Mouse (Mus musculus) embryo, embryonic 11 days (tissue): ENCODE results near the gene Ubac2.
A peak's percentile ranks its signal among the peaks of the same experiment; 100 is the strongest.

Source experiments
- DNase-seq: peaks from one replicate; pipeline ENCODE4 v3.0.0-alpha.2; 2015

The Ubac2 gene

DNA sequence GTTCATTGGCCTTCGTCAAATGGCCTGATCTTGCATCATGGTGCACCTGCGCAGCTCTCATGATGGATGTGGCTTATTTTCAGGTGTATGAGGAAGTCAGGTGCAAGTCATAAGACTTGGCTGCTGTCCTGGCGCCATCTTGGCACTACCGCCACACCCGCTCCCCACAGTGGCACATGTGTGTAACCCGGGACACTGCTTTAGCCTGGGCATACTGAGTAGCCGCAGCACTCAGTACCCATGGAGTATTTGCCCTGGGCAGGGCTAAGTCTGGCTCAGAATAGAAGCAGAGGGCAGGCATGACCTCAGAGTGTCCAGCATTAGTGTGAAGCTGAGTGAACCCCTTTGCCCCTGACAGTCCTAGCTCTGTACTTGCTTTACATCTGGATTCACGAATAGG is 49.0 kb downstream of the Ubac2 start:
- DNase-seq: no peak

DNA sequence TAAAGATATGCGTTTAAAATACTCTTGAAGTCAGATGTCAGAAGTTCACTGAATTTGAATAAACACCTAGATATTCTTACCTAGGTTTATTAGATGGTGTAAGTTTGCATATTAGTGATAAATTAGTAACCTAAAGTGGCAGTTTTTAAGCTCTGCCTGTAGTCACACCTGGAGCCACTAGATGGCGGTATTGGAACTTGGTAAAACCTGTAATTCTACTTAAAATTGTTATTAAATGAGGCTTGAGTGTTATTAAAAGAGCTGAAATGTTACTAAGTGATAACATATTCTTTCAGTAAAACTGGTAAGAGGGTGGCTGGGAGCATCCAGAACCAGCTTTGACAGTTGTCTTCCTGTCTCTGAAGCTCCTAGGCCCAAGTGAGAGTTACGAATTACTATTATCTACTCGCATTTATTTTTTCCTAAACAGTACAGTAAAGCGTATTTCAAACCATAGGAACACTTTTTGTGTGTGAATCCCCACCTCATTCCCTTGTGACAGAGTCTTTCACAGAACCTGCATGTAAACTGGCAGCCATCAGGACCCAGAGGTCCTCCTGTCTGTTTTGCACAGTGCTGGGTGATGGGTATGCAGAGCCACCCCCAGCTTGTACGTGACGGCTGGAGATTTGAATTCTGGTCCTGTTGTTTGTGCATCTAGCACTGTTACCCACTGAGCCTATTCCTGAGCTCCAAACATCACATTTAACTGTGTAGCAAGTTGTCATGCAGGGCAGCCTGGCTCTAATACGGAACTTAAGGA is 50.1 kb downstream of the Ubac2 start:
- DNase-seq: peak; percentile 83

DNA sequence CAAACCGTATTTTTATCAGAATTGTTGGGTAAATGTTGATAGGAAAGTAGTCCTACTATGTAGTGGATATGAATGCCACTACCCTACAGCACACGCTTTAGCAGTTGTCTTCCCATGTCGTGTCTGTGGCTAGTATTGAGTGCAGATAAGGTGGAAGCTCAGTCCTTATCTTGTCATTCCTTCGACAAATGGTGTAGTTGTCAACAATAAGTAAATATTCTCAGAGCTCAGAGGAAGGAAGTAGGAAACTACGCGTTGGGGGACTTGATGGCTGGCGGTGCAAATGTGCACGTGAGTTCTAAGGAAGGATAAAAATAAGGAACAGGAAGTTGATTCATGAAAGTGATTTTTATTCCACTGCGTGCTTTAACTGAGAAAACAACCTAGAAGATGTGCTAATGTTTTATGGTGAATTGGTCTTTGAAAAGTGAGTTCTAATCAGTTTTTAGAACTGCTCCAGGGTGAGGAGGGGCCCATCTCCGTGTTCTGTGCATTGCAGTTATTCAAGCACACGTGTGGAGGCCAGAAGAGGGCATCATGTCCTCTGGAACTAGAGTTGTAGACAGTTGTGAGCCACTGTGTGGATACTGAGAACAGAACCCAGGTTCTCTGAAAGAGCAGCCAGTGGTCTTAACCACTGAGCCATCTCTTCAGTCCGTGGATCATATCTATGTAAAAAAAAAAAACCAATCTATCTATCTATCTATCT is 51.0 kb downstream of the Ubac2 start:
- DNase-seq: no peak

DNA sequence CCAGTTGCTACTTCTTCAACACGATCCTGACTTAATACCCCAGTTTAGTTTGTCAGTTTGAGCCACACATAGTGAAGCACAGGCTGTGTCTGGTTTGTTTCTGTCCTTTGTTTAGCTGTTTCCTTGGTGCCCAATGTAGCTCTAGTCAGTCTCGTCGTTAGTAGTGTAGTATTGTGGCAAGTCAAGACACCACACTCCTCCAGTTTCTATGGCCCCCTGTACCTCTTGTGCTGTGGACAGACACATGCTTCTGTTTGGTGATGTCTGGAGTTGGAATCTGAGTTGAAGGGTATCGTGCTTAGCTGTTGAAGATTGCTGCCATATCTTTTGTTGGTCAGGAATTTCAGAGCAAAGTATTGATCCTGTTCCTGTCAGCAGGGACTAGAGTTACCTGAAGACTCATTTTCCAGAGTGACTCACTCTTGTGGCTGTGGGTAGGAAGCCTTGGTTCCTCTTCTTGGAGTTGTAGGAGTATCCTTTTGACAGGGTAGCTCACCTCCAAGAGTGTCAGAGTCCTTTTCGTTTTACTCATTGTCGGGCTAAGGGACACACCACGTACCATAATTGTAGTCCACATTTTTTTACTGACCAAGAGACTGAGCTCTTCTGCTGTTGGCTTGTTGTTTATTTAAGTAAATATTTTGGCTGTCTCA is 52.4 kb downstream of the Ubac2 start:
- no peak for DNase-seq

DNA sequence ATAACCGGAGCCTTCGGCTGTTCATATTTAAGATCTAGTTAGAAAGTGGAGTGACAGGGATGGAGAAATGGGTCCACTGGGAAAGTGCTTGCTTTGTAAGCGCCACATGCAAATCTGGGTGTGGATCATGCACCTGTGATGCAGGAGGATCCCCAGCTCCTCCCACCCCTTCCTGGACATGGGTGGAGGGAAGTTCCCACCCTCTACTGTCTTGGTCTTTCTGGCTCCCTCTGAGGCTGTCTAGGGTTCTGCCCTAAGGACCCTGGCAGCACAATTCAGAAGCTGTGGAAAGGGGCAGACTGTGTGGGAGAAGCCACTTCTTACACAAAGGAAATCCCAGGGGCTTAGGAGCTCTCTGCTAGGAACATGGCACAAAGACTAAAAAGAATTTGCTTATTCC is 53.2 kb downstream of the Ubac2 start:
- no peak for DNase-seq

DNA sequence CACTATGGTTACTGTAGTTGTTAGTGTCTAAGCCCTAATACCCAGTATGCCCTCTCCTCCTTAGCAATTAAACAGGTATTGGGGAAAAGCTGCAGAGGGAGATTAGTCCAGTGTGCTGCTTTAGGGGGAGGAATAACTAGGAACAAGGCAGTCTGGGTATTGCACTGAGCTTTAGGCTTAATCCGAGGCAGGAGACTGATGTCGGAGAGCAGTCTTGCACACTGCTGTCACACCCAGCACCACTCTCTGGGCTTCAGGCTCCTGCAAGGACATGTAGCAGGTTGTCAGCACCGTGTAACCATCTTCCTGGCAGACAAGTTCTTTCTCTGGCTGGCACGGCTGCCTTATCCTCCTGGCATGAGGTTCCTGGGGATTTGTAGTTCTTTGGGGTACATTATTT is 53.8 kb downstream of the Ubac2 start:
- no peak for DNase-seq

DNA sequence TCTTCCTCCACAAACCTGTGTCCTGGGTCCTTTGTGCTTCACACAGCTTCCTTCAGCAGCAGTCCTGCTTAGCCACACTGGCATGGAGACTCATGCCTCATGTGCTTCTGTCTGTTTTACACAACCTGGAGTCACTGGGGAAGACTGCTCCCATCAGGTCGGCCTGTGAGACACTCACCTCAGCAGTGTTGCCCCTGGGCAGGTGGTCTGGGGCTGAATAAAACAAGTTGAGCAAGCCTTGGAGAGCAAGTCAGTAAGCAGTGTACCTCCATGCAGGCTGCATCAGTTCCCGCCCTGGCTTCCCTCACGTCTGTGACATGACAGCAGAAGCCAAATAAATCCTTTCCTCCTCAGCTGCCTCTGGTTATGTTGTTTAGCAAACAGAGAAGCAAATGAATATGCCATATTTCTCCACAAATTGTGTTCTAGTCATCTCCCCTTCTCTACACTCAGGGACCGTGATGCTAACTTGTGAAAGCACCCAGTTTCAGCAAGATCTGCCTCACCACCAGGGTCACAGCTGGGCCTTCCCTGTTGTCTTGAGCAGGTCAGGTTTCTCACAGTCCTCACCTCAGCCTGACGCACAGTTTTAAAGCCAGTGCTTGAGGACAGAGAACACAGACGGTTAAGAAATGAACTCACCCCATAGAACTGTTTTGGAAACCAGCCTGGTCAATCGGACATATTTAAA is 55.6 kb downstream of the Ubac2 start:
- no peak for DNase-seq

DNA sequence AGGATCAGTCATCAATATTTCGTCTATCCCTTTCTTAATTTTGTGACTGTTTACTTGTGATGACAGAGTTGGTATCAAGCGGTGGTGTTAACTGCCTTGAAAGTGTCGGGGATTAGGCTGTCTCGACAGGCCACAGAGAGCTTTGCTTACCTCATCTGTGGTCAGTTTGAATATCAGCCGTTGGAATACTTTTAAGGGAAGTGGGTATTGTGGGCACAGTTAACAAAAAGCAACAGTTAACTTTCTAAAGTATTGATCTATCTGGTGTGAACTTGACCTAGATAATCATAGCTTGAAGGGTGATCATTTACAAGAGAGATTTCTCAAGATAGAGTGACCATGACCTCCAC is 56.2 kb downstream of the Ubac2 start:
- no peak for DNase-seq

DNA sequence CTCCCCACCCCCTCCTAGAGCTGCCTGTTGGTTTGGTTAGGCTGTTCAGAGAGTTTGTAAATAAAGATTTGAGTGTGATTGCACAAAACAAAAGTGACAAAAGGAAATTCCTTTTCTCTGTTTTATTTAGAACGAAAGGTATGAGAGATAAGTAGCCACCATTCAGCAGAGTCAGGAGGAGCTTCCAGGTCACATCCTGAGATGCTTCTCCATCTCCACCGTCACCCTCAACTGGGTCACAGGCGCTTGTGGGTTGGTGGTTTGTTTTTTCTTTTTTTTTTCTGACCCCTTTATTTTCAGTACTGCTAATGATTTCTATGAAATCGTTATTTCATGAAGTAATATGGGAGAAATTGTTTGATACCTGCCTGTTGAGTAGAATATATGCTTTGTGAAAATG is 57.9 kb downstream of the Ubac2 start:
- DNase-seq: no peak

DNA sequence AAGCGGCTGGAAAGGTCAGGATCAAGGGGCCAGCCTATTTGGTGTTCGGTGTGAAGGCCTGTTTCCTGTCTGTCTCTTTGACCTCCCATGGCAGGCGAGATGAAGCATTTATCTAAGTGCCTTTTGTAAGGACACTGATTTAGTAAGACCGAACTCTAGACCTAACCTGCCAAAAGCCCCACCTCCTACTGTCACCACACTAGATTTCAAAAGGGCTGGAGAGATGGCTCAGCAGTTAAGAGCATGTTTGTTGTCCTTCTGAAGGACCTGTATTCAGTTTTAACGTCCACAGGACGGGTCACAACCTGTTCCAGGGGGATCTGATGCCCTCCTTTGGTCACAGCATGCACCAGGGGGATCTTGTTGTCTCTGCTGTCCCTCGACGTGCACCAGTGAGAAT is 58.4 kb downstream of the Ubac2 start:
- DNase-seq: no peak

DNA sequence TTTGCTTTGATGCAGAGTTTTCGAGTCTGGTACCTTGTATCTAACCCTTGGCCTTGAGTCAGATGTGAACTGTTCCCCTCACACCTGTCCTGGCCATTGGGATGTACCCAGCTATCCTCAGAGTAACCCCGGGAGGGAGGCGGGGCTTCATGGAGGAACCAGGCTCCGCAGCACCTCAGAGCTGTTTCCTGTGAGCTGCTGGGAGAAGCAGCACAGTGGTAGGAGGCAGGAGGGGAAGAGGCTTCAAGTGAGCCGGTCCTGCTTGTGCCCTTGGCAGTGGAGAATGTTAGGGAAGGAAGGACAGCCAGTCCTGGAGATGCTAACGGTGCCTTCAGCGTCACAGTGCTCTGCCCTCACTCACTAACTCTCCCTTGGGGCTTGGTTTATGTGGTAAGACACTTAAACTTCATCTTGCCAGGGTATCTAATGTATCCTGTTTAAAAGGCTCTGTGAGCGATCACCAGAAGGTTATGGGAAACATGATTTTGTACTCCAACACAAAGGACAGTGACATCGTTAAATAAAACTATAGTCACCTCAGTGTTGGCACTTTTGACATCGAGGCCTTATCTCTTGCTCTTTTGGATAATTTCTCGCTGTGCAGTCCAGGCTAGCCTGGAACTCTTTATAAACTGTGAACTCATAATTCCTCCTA is 59.3 kb downstream of the Ubac2 start:
- DNase-seq: no peak

DNA sequence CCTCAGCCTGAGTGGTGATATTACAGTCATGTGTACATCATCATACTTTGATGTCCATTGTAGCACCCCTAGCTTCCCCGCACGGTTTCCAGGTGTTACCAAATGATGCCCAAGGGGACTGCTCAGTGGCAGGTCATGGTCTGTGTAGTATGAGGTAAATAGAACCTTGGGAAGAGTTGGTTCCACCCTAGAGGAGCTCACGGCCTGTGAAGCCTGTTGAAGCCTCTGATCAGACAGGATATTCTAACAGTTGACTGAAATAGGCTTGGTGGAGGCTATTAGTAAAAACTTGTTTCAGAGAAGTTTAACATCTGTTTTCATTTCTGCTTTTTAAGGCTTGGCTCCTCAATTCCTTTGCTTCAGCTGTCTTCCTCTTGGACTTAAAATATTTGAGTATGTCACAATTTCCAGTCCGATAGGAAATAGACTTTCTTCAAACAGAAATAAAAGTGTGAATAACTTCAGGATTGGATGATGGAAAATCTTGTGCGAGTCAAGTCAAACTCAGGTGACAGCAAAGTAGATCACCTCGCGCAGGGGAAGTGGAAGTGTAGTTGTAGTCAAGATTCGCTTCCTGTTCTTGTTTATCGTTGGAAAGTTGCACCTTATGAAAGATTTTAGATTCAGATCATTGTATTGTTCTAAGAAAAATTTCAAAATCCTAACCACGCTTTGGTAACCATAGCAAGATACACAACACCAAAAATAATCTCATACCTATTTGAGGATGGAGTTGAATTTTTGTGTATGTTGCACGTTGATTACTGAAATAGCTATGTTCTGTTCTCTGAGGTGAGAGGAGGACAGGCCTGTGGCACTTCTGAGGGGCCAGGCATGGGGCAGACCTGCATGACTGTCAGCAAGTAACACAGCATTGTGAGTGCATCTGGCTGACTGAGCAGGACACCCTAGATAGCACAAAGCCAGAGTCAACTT is 60.1 kb downstream of the Ubac2 start:
- DNase-seq: no peak

DNA sequence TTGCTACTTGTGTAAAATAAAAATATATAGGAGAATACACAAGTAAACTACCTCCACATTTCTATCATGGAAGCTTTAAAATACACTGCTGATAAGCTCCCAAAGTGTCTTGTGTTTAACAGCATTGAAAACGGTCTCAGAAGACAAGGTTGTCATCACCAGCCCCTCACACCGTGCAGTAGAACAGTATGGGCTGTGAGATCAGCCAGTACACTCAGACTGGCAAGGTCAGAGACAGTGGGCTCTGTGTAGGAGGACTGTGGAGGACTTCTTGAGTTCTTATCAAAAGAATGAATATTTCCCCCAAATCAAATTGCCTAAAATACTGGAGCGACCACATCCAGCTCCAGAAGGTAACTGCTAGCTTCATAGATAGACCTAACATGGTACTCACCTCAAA is 61.2 kb downstream of the Ubac2 start:
- DNase-seq: no peak

DNA sequence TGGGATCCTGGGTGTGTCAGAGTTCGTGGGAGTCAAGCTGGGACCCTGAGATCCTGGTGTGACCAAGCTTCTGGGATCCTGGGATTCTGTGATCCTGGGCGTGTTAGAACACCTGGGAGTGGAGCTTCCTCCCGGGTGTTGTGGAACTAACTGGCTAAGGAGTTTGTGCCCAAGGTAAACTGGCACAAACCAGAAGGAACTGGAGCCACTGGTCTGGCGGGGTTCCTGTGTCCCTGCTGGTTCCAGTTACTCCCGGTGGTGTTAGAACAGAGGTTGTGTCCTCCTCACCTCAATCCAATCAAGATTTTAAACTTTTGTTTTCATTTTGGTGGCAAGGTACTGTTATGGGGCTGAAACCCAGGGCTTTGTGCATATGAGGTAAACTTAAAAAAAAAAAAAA is 67.7 kb downstream of the Ubac2 start:
- no peak for DNase-seq

DNA sequence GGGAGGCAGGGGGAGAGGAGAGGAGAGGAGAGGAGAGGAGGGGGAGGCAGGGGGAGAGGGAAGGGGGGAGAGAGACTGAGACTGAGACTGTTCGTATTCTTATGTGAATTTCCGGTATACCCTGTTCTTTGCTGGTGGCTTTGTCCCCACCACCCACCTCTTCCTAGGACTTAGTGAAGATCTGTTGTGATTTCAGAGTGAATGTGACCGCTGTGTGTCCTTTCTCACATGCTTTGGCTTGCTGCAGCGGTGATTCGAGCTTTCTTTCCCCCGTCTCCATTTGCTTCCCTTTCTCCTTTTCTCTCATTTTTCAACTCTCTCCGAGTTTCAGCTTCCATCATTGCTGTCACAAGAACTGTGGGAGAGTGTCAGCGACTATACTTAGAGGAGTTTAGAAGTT is 68.3 kb downstream of the Ubac2 start:
- DNase-seq: no peak

DNA sequence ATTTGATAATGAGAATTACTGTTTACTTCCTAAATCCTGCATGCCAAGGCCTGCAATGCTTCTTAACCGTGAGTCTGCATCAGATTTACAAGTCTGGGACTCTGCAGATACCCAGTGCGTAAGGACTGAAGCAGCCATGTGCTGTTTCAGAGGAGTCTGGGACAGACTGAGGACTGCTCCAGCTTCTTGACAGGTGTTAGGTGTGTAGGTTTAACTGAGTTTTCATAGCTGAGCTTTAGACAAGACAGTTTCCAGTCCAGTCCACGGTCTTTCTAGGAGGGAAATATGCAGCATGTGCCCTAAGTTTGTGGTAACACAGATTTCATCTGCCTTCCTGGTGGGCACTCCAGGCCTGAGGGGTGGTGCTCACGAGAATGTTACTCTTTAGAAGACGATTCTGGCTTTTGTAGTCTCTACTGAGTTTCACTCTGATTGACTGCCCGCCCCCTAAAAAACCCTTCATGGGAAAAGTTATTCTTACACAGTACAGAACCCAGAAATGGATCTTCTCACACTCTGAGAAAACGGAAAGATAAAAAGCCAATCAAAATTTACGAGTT is 68.9 kb downstream of the Ubac2 start:
- DNase-seq: no peak

DNA sequence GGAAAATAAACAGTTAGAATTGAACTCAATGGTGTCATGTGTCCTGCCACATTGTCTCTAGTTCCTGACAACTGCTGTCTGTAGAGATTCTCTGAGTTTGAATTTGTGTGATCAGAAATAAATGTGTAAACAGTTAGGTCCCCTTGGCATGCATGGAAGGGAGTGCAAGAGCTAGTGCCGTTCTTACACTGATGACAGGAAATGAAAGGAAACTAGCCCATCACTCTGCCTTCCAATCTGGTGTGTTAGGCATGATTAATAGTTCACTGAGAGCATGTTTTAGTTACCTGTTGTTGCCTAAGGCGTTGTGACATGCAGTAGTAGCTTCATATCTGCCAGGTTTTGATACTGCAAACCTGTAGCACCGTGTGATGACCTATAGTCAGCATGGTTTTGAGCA is 69.5 kb downstream of the Ubac2 start:
- no peak for DNase-seq

DNA sequence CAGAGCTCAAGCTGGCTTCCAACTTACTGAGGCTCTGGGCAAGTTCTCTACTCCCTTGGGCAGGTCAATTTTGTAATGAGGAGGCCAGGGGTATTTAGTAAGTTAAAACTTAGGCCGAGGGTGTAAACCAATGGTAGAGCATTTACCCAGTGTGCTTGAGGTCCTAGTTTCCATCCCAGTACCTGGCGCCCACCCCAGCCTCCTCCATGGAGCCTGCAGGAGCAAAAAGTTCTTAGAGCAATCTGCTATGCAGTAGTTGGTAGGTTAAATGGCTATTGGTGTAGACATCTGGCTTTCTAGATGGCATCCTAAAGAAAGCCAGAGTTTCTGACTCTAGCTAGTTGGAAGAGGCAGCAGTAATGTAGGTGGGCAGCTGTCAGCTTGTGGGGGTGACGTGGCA is 71.0 kb downstream of the Ubac2 start:
- DNase-seq: no peak

DNA sequence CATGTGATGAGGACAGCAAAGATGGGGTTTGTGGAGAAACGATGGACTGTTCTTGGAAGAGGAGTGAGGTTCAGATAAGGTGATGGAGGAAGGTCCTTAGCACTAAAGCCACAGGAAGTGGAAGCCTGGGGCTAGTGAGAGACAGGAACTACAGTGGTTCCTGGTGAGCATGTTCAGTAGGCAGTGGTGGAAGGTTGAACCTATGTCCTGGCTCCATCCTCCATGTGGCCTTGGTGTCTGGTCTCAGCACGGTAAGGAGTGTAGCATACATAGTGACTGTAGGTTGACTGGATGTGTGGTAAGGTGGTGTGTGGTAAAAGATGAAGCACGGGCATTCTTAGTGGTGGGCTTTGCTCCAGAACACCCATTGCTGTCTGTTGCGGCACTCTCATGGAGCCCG is 71.5 kb downstream of the Ubac2 start:
- no peak for DNase-seq

DNA sequence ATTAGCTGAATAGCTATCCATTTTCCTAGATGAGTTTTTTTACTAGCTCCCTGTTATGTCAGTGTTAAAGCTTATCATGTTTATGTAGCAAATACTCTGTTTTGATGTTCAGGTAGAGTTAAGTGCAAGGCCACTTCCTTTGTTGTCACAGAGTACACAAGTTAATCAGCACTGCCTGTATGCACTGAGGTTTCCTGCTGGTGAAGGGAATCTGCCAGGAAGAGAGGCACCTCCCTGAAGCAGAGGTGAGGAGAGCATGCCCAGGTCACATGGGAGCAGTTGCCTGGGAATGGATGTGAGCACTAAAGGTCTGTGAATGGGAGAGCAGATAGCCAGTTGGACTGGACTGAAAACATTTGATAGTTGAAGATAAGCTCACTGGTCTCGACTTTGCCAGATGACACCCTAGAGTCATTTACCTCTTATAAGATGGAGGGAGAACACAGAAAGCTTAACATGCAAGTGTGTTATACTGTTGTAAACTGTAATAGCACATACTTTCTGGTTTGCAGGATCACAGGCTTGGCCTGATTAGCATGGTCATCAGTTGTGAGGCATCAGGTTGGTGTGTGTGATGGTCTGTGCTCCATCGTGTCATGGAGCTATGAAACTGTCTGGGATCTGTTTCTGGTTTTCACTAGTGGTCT is 73.1 kb downstream of the Ubac2 start:
- DNase-seq: no peak

DNA sequence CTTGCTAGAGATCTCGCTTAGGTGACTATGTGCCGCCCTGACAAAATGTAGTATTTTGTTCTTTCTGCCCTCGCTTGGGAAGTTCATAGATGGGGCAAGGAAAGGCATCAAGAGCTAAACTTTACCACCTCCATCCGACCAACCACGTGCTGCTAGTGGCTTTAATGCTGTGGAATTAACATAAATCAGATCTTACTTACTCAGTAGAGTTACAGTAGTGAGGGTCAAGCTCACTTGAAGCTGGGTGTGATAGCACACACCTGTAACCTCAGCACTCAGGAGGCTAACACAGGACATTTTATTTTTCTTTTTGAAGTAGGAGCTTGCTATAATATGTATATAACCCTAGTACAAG is 73.6 kb downstream of the Ubac2 start:
- no peak for DNase-seq
